Mouse (Mus musculus) brown adipose tissue, adult 24 weeks (tissue): ENCODE measurements around the gene Arhgap15. TPM values are rescaled to one million over a fixed set of nuclear protein-coding genes. Genes with fewer than 3 reads are reported as not detected.

Experiments used
- H3K27ac ChIP-seq: fragments of 200-500 bp; replicated peaks from 2 replicates; pipeline ENCODE4 v1.5.1; 2012; ENCODE audit warnings: low read depth, mild to moderate bottlenecking, low read length
- H3K4me1 ChIP-seq: fragments of 200-500 bp; 2 replicates; pipeline ENCODE4 v1.6.1; 2012; ENCODE audit warnings: low read length, mixed read lengths; ENCODE audit not compliant: control insufficient read depth, insufficient read depth, insufficient read length
- H3K4me3 ChIP-seq: fragments of 200-500 bp; 2 replicates; pipeline ENCODE4 v1.5.1; 2012; ENCODE audit warnings: low read depth, mild to moderate bottlenecking, low read length, moderate library complexity; ENCODE audit not compliant: insufficient read depth
- polyA plus RNA-seq: library from polyadenylated mRNA; stranded (reverse); fragments of >200 nt; gene quantifications from 2 replicates; pipeline ENCODE4 v1.2.4, GENCODE M21; 2012; ENCODE audit not compliant: missing spikeins, insufficient read depth, insufficient read length

Arhgap15 gene
- polyA plus RNA-seq, 1 experiment: 0.75 TPM

DNA sequence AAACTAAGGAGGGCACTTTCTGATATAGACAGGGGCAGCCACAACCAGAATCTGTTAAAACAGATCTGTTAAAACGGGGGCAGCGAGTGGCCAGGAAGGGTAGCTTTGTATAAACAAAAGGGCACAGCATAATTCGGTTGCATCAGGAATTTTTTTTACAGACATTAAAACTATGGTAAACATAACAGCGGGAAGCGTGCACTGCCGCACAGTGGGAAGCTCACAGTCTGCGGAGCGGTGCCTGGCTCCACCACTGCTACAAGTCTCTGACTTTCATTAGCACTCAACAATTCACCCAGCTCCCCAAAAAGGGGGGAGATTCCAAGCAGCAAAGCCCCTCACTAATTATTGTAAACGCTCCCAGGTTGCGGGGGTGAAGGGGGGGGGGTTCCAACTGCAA is 562.6 kb downstream of the Arhgap15 start:
- H3K27ac ChIP-seq: no peak overlapping the region
- H3K4me1 ChIP-seq: no peaks in the 10 kb centered on the region
- H3K4me3 ChIP-seq: no peak overlapping the region

DNA sequence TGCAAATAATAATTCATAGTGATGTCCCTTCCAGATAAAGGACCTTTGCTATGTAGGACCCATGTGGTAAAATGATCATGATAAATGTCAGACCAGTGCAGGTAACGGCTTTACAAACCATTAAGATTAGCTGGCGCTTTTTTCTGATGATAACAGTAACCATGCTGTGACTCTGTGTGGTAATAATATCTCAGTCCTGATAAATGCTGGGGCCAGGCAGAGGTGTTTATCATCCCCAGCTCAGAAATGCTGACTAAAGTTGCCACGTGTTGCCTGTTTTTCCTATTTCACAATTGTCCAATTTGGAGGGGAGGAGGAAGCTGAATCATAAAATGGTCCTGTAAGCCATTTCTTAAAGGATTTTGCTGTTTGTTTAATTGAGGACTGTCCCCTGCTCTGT is 564.9 kb downstream of the Arhgap15 start:
- H3K4me1 ChIP-seq: no peaks in the 10 kb centered on the region
- H3K4me3 ChIP-seq: no peak overlapping the region
- no peak overlapping the region for H3K27ac ChIP-seq

DNA sequence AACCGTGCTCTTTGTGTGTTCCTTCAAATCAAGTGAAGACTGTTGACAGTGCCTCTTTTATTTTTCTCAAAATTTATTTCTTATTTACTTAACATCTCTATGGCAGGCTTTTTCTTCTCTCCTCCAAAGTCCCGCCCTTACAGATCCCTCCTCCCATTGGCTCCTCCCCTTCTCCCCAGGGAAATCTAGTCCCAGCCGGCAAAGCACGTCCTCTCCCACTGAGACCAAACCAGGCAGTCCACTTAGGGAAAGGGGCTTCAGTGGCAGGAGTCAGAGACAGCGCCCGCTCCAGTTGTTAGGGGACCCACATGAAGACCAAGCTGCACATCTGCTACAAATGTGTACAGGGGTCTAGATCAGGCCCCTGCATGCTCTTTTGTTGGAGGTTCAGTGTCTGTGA is 569.8 kb downstream of the Arhgap15 start:
- Histone ChIP-seq H3K4me1 (no peaks in the 10 kb centered on the region), H3K4me3 (no peak overlapping the region), H3K27ac (no peak overlapping the region)

DNA sequence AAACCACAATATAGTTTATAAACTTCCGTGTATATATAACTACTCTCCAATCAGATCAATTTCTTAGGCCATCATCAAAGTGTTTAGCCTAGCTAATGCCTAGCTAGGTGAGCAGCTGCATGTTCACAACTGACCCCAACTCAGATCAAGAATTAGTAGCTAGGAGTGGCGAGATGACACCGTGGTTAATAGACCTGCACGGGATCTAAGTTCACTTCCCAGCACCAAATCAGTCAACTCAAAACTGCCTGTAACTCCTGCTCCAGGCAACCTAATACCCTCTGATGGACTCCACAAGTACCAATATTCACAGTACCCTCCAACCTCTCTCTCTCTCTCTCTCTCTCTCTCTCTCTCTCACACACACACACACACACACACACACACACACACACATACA is 570.9 kb downstream of the Arhgap15 start:
- H3K27ac ChIP-seq: no peak overlapping the region
- H3K4me3 ChIP-seq: no peak overlapping the region
- no peaks in the 10 kb centered on the region for H3K4me1 ChIP-seq

DNA sequence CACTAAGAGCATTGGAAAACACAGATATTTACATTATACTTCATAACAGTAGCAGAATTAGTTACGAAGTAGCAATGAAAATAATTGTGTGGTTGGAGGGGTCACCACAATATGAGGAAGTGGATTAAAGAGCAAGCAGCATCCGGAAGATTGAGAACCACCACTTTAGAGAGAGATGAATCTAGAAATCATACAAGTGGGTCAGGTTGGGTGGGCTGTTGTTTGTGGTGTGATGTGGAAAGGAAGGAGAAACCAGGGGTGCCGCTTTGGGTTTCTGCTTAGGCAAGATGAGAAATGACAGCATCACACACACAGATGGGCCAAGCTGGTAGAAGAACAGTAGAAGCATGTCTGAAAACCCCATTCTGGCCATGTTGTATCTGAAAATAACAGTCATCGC is 575.2 kb downstream of the Arhgap15 start:
- no peak overlapping the region for H3K4me3 ChIP-seq
- no peak overlapping the region for H3K27ac ChIP-seq
- H3K4me1 ChIP-seq: no peaks in the 10 kb centered on the region

DNA sequence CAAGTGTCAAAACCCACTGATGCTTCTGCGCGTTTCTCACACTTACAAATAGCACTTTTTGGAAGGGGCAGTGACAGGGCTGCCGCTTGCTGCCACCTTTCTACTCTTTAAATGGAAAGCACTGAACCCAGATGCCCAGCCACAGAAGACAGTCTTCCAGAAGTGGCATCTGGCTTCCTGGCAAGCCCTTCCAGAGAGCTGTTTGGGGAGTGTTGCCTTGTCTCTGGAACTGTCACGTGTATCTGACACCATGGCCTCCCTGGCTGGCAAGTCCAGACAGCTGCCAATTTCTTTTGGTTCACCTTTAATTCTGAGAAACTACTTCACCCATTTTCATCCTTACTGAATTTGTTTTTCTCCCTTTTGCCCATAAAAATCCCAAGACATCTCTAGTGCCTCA is 584.7 kb downstream of the Arhgap15 start:
- no peak overlapping the region for H3K4me3 ChIP-seq
- H3K4me1 ChIP-seq: peaks cover 2% of the 10 kb centered on the region
- H3K27ac ChIP-seq: no peak overlapping the region

DNA sequence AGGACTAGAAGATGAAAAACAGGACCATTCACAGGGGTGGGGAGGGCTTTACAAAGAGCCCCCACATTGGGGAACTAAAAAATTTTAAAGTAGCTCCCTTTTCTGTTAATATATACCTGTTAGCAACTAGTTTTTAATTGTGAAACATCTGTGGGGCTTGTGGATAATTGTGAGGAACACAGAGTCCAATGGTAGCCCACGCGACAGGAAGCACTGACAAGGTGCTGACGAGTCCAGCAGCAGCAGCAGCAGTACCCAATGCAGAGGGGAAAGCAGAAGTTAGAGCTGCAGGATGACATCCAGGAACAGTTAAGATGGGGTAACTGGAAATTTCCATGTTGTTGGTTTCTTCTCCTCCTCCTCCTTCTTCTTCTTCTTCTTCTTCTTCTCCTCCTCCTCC is 585.4 kb downstream of the Arhgap15 start:
- Histone ChIP-seq H3K4me3 (no peak overlapping the region), H3K27ac (no peak overlapping the region)

DNA sequence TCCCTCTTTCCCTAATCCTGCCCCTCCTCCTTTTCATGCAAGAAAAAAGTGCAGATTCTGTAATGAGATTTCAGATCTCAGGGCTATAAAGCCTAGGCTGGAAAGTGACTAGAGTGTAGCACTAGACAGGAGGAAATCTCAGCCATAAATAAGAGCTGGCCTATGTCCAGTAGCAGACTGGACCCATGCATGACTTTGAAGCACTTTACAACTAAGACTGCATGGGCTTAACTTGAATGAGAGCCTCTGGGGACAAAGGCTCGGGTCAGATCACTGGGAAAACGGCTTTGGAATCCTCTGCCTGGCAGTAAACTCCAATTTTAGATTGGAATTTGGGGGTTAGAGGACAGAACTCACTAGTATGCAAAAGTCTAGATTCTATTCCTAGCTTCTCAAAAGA is 585.9 kb downstream of the Arhgap15 start:
- Histone ChIP-seq H3K4me3 (no peak overlapping the region), H3K27ac (no peak overlapping the region), H3K4me1 (peaks cover 2% of the 10 kb centered on the region)

More for the DNA sequence above, 585.4 kb downstream of the Arhgap15 start:
- H3K4me1 ChIP-seq: peaks cover 2% of the 10 kb centered on the region

DNA sequence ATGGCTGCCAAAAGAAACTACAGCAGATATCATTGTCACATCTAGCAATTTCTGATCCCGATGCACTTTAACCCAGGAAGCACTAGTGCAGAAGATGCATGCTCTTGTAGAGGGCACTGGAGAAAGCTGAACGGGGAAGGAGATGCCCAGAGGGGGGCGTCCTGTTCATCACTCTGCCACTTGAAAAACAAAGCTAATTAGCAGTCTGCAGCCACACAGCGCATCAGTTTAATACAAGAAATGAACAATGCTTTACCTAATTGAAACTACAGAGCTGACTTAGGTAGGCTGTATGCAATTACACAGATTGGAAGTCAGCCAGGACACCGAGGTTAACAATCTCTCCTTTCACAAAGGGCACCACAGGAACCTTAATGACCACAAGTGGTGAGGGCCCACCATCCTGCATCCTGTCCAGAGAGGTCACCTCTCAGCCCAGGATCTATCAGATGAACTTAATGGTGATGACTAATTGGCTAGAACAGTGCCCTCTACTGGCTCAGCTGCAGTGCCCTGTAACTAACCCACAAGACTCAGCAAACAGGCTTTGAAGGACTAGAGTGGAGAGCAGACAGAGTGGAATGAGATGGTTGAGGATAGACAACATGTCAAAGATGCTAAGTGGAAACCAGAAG is 588.2 kb downstream of the Arhgap15 start:
- H3K4me1 ChIP-seq: peaks cover 2% of the 10 kb centered on the region
- H3K27ac ChIP-seq: no peak overlapping the region
- H3K4me3 ChIP-seq: no peak overlapping the region

DNA sequence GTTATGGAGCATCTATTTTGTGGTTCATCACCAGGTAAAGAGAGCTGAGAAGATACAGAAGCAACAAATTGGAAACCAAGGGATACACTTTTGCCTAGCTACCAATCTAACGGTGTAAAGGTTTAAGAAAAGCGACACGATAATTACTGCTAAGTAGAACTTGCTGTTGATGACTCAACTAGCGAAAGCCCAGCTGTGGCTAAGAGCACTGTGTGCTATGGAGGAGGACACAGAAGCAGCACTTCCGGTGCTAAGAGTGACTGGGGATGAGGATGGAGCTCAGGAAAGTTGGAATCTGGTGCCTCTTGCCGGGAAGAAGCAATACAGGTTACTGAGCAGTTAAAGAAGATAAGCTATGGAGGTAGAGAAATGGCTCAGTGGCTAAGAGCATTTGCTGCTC is 589.8 kb downstream of the Arhgap15 start:
- H3K4me3 ChIP-seq: no peak overlapping the region
- no peak overlapping the region for H3K27ac ChIP-seq
- H3K4me1 ChIP-seq: peaks cover 2% of the 10 kb centered on the region

DNA sequence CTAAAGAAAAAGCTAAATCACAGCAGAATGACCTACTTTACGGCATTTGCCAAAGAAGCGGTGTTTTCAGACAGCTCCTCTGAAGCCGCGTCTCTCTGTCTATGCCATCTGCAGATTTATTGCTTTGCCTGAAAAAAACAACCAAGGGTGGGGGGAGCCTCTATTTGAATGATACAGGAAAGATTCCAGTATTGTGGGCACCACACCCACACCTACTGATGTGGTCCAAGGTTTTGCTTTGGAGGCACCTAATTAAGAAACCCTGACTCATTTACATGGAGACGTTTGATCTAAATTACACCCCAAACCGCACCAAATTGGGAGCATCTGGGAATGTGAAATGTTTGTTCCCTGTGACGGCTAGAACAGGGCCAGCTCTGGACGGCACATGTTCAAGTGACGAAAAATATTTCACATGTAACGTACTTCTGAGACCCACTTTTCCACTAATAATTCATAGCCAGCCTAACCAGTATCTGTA is 592.5 kb downstream of the Arhgap15 start:
- Histone ChIP-seq H3K27ac (no peak overlapping the region), H3K4me3 (no peak overlapping the region), H3K4me1 (no peaks in the 10 kb centered on the region)

DNA sequence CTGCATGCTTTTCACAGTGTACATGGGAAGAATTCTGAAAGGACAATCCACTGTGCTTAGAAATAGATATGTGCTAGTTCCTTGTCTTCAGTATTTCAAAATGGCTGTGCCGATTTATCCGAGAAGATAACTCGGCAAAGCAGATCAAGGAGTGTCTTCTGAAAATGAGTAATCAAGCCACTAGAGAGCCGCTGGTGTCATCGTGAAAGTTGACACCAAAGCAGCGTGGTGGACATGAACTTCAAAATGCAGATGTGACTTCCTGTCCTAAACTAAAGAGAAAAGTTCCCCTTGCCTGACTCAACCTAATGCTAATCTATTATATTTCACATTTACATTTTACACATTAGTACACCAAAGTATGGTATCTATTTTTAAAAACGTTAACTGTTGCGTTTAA is 596.2 kb downstream of the Arhgap15 start:
- H3K4me1 ChIP-seq: no peaks in the 10 kb centered on the region
- H3K4me3 ChIP-seq: no peak overlapping the region
- no peak overlapping the region for H3K27ac ChIP-seq

DNA sequence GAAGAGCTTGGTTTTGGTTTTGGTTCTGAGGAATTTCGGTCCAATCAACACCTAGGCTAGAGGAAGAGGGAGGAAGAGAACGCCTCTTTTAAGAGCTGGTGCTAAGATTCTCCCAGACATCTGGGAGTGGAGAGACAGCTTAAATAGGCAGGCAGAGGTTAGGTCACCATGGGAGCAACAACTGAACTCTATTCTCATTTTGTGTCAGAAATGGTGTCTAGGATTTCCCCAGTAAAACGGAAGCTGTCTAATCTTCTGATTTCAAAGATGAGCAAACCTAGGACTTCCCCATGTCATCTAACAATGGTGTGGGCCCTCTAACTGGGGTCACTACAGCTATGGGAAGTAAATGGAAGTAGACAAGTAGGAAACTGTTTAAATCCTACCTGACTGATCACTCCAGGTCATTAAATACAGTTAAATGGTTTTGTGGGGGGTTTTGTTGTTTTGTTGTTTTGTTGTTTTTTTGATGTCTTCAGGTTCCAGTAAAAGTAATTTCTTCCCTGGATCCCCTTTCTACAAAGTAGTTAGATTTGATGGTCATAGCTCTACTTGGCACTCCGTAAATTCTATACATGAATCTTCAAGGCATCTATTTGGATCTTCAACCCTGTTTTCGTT is 596.8 kb downstream of the Arhgap15 start:
- H3K4me3 ChIP-seq: no peak overlapping the region
- H3K4me1 ChIP-seq: no peaks in the 10 kb centered on the region
- no peak overlapping the region for H3K27ac ChIP-seq

DNA sequence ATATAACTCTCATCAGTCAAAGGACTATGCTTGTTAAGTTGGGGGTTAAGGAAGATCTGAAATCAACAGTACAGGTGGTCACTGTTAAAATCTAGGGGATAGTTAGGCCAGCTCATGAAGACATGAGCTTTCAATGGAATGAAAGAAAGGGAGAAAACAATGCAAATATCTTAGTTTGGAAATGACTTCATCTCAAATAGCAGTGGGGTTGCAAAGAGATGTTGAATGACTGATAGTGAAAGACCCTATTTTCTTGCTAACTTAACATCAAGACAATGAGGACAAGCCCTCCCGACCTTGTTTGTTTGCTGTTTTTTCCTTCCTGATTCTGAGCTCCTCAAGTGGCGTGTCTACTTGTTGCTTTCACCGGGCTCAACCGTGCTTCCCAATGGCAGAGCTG is 597.6 kb downstream of the Arhgap15 start:
- H3K27ac ChIP-seq: no peak overlapping the region
- no peaks in the 10 kb centered on the region for H3K4me1 ChIP-seq
- H3K4me3 ChIP-seq: no peak overlapping the region

DNA sequence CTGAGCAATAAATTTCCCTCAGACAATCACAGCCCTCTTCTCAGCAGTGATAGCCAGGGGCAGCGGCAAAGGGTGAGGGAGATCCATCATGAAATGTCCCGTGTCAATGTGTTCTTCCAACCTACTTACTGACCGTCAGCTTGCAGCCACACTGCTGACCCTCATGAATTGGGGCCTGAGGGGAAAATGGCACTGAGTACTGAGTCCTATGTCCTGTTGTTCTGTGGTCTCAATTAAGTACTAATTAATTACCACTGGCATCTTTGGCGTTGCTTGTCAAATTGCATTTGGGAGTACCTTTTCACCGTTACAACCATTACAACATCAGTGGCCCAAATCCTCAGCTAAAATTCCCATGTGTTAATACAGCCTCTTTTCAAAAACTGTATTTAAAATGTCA is 599.2 kb downstream of the Arhgap15 start:
- Histone ChIP-seq H3K27ac (no peak overlapping the region), H3K4me3 (no peak overlapping the region), H3K4me1 (no peaks in the 10 kb centered on the region)

DNA sequence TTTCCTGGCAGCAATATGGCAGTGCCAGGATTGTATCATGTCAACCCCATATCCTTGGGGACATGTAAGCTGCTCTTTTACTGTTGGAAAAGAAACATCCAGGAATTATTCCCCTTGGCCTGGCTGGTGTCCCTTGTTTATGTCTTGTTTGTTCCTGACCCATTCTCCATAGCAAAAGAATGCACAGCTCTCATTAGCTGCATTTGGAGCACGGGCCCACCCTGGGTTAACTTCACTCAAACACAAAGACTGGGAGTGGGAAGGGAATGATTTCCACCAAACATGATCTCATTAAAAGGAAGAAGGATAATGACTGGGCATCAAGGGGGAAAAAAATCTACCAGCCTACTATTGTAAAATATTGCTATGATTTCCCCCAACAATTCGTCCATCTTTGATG is 600.5 kb downstream of the Arhgap15 start:
- Histone ChIP-seq H3K27ac (no peak overlapping the region), H3K4me3 (no peak overlapping the region), H3K4me1 (no peaks in the 10 kb centered on the region)
